Mouse (Mus musculus) heart, adult 2 months (tissue): ENCODE measurements around the gene Rpl36-ps4. TPM values are rescaled to one million over a fixed set of nuclear protein-coding genes. Genes with fewer than 3 reads are reported as not detected.

ENCODE experiments used
- DNase-seq, 2 experiments: peaks; one replicate each; pipeline ENCODE4 v3.0.0; 2021
- H3K27ac ChIP-seq: fragments of 200-600 bp; 2 replicates; pipeline ENCODE4 v1.8.1; 2022
- H3K27me3 ChIP-seq: fragments of 200-500 bp; 2 replicates; pipeline ENCODE4 v1.6.1; 2012; ENCODE audit warnings: mild to moderate bottlenecking, low read length, inconsistent platforms, mixed read lengths; ENCODE audit not compliant: control insufficient read depth, insufficient read depth
- H3K36me3 ChIP-seq: fragments of 200-500 bp; 2 replicates; pipeline ENCODE4 v1.6.1; 2012; ENCODE audit warnings: low read length, inconsistent platforms; ENCODE audit not compliant: control insufficient read depth, insufficient read depth
- H3K4me1 ChIP-seq: fragments of 200-500 bp; 2 replicates; pipeline ENCODE4 v1.6.1; 2011; ENCODE audit warnings: low read length; ENCODE audit not compliant: control insufficient read depth, insufficient read depth
- H3K4me3 ChIP-seq: fragments of 200-600 bp; 2 replicates; pipeline ENCODE4 v1.8.1; 2022
- H3K79me2 ChIP-seq: fragments of 200-500 bp; replicated peaks from 2 replicates; pipeline ENCODE4 v1.6.1; 2012; ENCODE audit warnings: mild to moderate bottlenecking, inconsistent platforms, low read length, moderate library complexity, mixed read lengths; ENCODE audit not compliant: control insufficient read depth, insufficient read depth
- H3K9ac ChIP-seq: fragments of 200-500 bp; 2 replicates; pipeline ENCODE4 v1.6.1; 2012; ENCODE audit warnings: low read depth, mild to moderate bottlenecking, control low read depth, inconsistent platforms, low read length, mixed read lengths
- CTCF ChIP-seq: fragments of 200-600 bp; IDR thresholded peaks from 2 replicates; pipeline ENCODE4 v1.8.1; 2022; ENCODE audit warnings: antibody characterized with exemption, mild to moderate bottlenecking, moderate library complexity
- EP300 ChIP-seq: fragments of 200-500 bp; IDR thresholded peaks from 2 replicates; pipeline ENCODE4 v1.6.1; 2011; ENCODE audit warnings: low read depth, low read length, control low read depth; ENCODE audit not compliant: insufficient read depth
- POLR2A ChIP-seq: fragments of 200-500 bp; IDR thresholded peaks from 2 replicates; pipeline ENCODE4 v1.6.1; 2011; ENCODE audit warnings: mild to moderate bottlenecking, low read depth, low read length, control low read depth; ENCODE audit not compliant: insufficient read depth
- WGBS: fragments of 180-500 bp; shearing (Covaris S2); methylation state at CpG from one replicate; pipeline ENCODE4 v1.1.7; 2018; 5-methylcytosine and 5-hydroxymethylcytosine counted together
- intact Hi-C: fragments of 180-260 bp; cut with DNase I; formaldehyde crosslinking; loops from one replicate; pipeline ENCODE4 v1.15.1; 2025
- long read RNA-seq: library from polyadenylated mRNA; stranded (forward); transcript quantifications from one replicate; pipeline ENCODE4 v2.0.0, GENCODE M21; 2021
- polyA plus RNA-seq: library from polyadenylated mRNA; depleted of rRNA; stranded (reverse); fragments of >200 nt; gene quantifications from 2 replicates; pipeline ENCODE4 v1.2.3, GENCODE M21; 2012; rRNA removed
- total RNA-seq, 2 experiments: library from RNA; stranded (reverse); gene quantifications; 2 replicates each; pipeline ENCODE4 v1.2.3; 2021

Gene Rpl36-ps4
- not detected for total RNA-seq
- polyA plus RNA-seq = not detected in 2 replicates
- long read RNA-seq = 0 reads

- Histone ChIP-seq H3K27me3 (no peaks in the 10 kb centered on the region), H3K4me3 (no peak within 1 kb of the TSS), H3K79me2 (no peaks in the 10 kb centered on the region), H3K4me1 (no peaks in the 10 kb centered on the region), H3K36me3 (no peaks in the 10 kb centered on the region), H3K9ac (no peak within 1 kb of the TSS), H3K27ac (no peak within 1 kb of the TSS)
- no peak for DNase-seq
- intact Hi-C loops = no loop called here
- WGBS = 78% methylated on average over 5 of the region's 5 CpGs
- no peak for TF ChIP-seq EP300
- TF ChIP-seq CTCF = no peak
- no peak for TF ChIP-seq POLR2A
Observed at GRCm38 (mm10) chr17:87920677-87921076, at the start of gene Rpl36-ps4. Gene Rpl36-ps4 (plus strand): TSS chr17:87920977.

- Histone ChIP-seq H3K27me3 (no peaks in the 10 kb centered on the region), H3K27ac (no peak overlapping the region), H3K79me2 (no peaks in the 10 kb centered on the region), H3K4me1 (no peaks in the 10 kb centered on the region), H3K36me3 (no peaks in the 10 kb centered on the region), H3K9ac (no peak overlapping the region), H3K4me3 (no peak overlapping the region)
- intact Hi-C loops = no loop called here
- no peak for DNase-seq
- TF ChIP-seq EP300 (no peak), POLR2A (no peak), CTCF (no peak)
- WGBS = 83% methylated on average over 13 of the region's 13 CpGs
Observed at GRCm38 (mm10) chr17:87871461-87872126, 49.2 kb upstream of the Rpl36-ps4 start.

- intact Hi-C loops = no loop called here
- Histone ChIP-seq H3K9ac (no peak overlapping the region), H3K4me3 (no peak overlapping the region), H3K27ac (no peak overlapping the region), H3K4me1 (no peaks in the 10 kb centered on the region), H3K36me3 (no peaks in the 10 kb centered on the region), H3K27me3 (no peaks in the 10 kb centered on the region), H3K79me2 (no peaks in the 10 kb centered on the region)
- DNase-seq = no peak
- WGBS = 40% methylated on average over 4 of the region's 4 CpGs
- TF ChIP-seq CTCF (no peak), EP300 (no peak), POLR2A (no peak)
Observed at GRCm38 (mm10) chr17:87872286-87872685, 48.5 kb upstream of the Rpl36-ps4 start.

- Histone ChIP-seq H3K4me1 (no peaks in the 10 kb centered on the region), H3K36me3 (no peaks in the 10 kb centered on the region), H3K9ac (no peak overlapping the region), H3K4me3 (no peak overlapping the region), H3K27ac (no peak overlapping the region), H3K27me3 (no peaks in the 10 kb centered on the region), H3K79me2 (no peaks in the 10 kb centered on the region)
- DNase-seq = no peak
- TF ChIP-seq EP300 = no peak
- TF ChIP-seq CTCF = no peak
- no peak for TF ChIP-seq POLR2A
- 68% methylated on average over 7 of the region's 7 CpGs for WGBS
- intact Hi-C loops = no loop called here
Observed at GRCm38 (mm10) chr17:87873456-87873855, 47.3 kb upstream of the Rpl36-ps4 start.

GRCm38 (mm10) chr17:87873943-87874342 lies 46.8 kb upstream of the Rpl36-ps4 start:
- Histone ChIP-seq H3K79me2 (no peaks in the 10 kb centered on the region), H3K4me1 (no peaks in the 10 kb centered on the region), H3K27me3 (no peaks in the 10 kb centered on the region), H3K4me3 (no peak overlapping the region), H3K9ac (no peak overlapping the region), H3K27ac (no peak overlapping the region), H3K36me3 (no peaks in the 10 kb centered on the region)
- TF ChIP-seq EP300 = no peak
- TF ChIP-seq POLR2A = no peak
- no peak for TF ChIP-seq CTCF
- intact Hi-C loops = no loop called here
- no peak for DNase-seq
- 82% methylated on average over 4 of the region's 4 CpGs for WGBS

- intact Hi-C loops = loop anchor here (5.0 kb wide), 1 partner anchor 203 kb away; the partner anchor contains the start of gene Msh2
- no peaks in the 10 kb centered on the region for H3K79me2 ChIP-seq
- 88% methylated on average over 8 of the region's 8 CpGs for WGBS
Observed at GRCm38 (mm10) chr17:87875346-87875920, 45.3 kb upstream of the Rpl36-ps4 start.

More at GRCm38 (mm10) chr17:87875346-87875920, 45.3 kb upstream of the Rpl36-ps4 start:
- Histone ChIP-seq H3K4me1 (no peaks in the 10 kb centered on the region), H3K27me3 (no peaks in the 10 kb centered on the region), H3K27ac (no peak overlapping the region), H3K9ac (no peak overlapping the region), H3K36me3 (no peaks in the 10 kb centered on the region), H3K4me3 (no peak overlapping the region)
- DNase-seq = no peak
- TF ChIP-seq CTCF (no peak), POLR2A (no peak), EP300 (no peak)
